Mouse (Mus musculus) heart, adult 10 weeks (tissue): ENCODE measurements around the gene Gypa. TPM values are rescaled to one million over a fixed set of nuclear protein-coding genes. Genes with fewer than 3 reads are reported as not detected.

Experiments used
- polyA plus RNA-seq: library from polyadenylated mRNA; stranded (reverse); fragments of 350-450 nt; fragmentation: Illumina TruSeq; extraction: RNeasy Lipid Tissue Mini Kit (QIAGEN cat#74804); gene quantifications from one replicate; pipeline ENCODE4 v1.2.3, GENCODE M21; 2014; ENCODE audit warnings: low read depth, low replicate concordance

The Gypa gene
- polyA plus RNA-seq, result 0.47 TPM

DNA sequence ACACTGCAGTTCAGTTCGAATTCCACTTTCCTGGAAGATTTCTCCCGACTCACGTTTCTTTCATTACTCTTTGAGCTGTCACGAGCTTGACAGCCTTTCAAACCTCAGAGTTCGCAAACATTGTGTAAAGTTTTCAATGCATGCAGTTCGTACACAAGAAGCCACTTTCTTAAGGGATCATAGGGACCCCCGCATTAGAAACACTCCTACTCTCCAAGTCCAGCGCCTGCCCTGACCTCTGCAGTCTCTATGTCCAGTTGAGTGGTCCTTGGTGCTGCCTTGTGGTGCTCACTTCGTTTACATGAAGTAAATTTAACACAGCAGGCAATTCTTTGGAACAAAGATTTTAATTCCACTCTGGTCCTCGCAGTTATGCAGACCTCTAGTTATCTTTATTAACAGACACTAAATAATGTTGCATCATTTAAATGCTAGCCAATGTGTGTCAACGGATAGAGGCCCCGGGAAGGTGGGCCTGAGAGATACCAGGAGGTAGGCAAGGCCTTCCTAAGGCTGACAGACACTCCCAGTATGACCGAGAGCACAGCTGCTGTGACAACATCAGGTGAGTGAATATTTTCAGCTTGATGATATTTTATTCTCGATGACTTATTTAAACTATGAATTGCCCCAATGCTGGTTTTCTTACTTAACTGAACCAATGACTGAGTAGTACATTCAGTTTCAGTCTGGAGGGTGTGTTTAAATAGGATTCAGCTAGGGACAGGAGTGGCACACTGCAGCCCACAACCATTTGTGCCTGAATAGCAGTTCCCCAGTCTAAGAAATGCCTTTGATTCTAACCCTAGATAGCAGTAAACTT, at the start of gene Gypa:
TSS of gene Gypa (plus strand) at position 259 of the 823 bp plus-strand sequence.

Other genes starting within 250 kb of the Gypa start
- gene Frem3, start 117.3 kb downstream of the Gypa start, polyA plus RNA-seq, result not detected
- gene Smarca5, start 245.7 kb downstream of the Gypa start, polyA plus RNA-seq, result 24.1 TPM